Mouse (Mus musculus) liver, adult 2 months (tissue): ENCODE measurements at regions not wholly inside any gene's neighbourhood (a gene's known extent, or its start where the extent isn't known, plus 50 kb on each side); places are given as distances from the start of the nearest gene placed in this dataset.

ENCODE experiments used
- CTCF ChIP-seq: fragments of 200-500 bp; IDR thresholded peaks from 2 replicates; pipeline ENCODE4 v1.5.1; 2011; ENCODE audit warnings: low read depth, low read length, control low read depth
- POLR2A ChIP-seq: fragments of 200-500 bp; IDR thresholded peaks from 2 replicates; pipeline ENCODE4 v1.6.1; 2011; ENCODE audit warnings: low read length, control low read depth; ENCODE audit not compliant: insufficient read depth; ENCODE audit errors: extremely low read depth

DNA sequence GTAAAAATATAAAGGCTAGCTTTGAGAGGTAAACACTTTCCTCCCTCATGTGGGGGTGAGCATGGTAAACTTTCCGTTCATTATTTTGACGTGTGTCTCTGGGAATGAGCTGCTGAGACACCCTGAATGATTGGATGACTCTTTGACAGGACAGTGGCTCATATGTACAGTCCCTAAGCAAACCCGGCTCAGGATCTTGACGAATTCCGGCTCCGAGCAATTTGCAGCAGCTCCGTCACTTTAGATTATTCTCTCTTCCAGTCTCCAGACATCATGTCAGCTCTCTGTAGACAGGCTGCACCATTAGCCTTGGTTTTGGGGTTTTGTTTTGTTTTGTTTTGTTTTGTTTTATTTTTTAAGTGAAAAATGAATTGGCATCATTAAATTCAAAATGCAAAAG, 194.0 kb downstream of the 1700009N14Rik start:
- TF ChIP-seq POLR2A (no peak), CTCF (no peak)
